Mouse (Mus musculus): ENCODE measurements around the gene Klhl28. TPM values are rescaled to one million over a fixed set of nuclear protein-coding genes. Genes with fewer than 3 reads are reported as not detected.

Klhl28 gene
- polyA plus RNA-seq, 1 experiment from 2014 or later, result 7.6 TPM

GRCm38 (mm10) chr12:64897060-64897730, 68.1 kb downstream of the Klhl28 start:
- no peak overlapping the region for H3K9ac ChIP-seq (ENCODE audit: low read depth, low read length)
- no peak overlapping the region for H3K4me3 ChIP-seq (ENCODE audit: low read depth, low read length)
- H3K27ac ChIP-seq (ENCODE audit: low read depth, low read length), result no peak overlapping the region
- 45% methylated on average over 4 of the region's 4 CpGs for WGBS
- H3K9me3 ChIP-seq (ENCODE audit: control insufficient read depth), result no peaks in the 10 kb centered on the region
- H3K4me1 ChIP-seq (replicated peaks; ENCODE audit: control insufficient read depth, insufficient read depth, low read length), result no peaks in the 10 kb centered on the region
- peak; percentile 90 for TF ChIP-seq CTCF (IDR thresholded peaks at IDR 0.05; ENCODE audit: low read depth)
- no peak overlapping the region for H3K4me2 ChIP-seq (replicated peaks; ENCODE audit: low read depth)
- no peaks in the 10 kb centered on the region for H3K27me3 ChIP-seq (replicated peaks; ENCODE audit: control insufficient read depth, insufficient read depth, low read length)
- ATAC-seq, result no peak
- no peaks in the 10 kb centered on the region for H3K36me3 ChIP-seq (ENCODE audit: control insufficient read depth, insufficient read depth)

Other genes starting within 250 kb of the Klhl28 start
- gene Gm527, start 47.6 kb downstream of the Klhl28 start, polyA plus RNA-seq (2015; fragmentation: Nextera tagmentation; extraction: Ambion mirVana), result 1.3 and 2.1 TPM in 2 replicates
- gene Togaram1, start 270 bp upstream of the Klhl28 start, polyA plus RNA-seq (2015; fragmentation: Nextera tagmentation; extraction: Ambion mirVana), result 12.4 and 14.3 TPM in 2 replicates
- gene Prpf39, start 70.8 kb upstream of the Klhl28 start, polyA plus RNA-seq (2015; fragmentation: Nextera tagmentation; extraction: Ambion mirVana), result 14.0 and 14.6 TPM in 2 replicates
- 143 and 146 TPM in 2 replicates for gene Fkbp3, start 108.5 kb upstream of the Klhl28 start, polyA plus RNA-seq (2015; fragmentation: Nextera tagmentation; extraction: Ambion mirVana)
- 2.1 and 2.9 TPM in 2 replicates for gene Fancm, start 110.1 kb upstream of the Klhl28 start, polyA plus RNA-seq (2015; fragmentation: Nextera tagmentation; extraction: Ambion mirVana)
- 10.9 and 11.3 TPM in 2 replicates for gene Mis18bp1, start 207.1 kb upstream of the Klhl28 start, polyA plus RNA-seq (2015; fragmentation: Nextera tagmentation; extraction: Ambion mirVana)